ENCODE assay signal across 8 mouse cellular contexts in the genomic region with DNA sequence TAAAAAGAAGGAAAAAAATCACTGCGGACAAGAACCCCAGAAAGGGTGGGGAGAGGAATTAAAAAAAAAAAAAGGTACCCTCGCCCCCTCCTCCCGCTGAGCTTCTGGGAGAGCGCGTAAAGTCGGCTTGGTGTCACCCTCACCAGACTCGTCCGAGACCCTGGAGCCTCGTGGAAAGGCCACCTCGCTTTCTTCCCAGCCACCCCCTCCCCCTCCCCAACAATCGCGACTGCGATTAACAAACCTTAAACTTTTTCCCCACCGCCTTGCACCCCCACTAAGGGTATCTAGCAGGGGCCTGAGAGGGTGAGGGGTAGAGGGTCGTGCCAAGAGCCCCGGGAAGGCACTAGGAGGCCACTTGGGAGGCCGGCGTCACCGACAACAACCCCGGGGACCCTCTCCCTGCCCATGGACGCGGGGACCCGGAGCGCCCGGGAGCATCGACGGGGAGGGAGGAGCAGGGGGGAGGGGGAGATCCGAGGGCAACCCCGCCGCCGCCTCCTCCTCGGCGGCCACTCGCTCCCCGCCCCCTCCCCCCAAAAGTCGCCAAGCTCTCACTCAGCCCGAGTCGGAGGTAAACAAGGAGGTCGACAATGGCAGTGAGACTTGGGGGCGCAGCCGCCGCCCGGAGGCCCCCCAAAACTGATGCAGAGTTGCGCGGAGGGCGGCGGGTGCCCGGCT. TPM values are rescaled to one million over a fixed set of nuclear protein-coding genes. Genes with fewer than 3 reads are reported as not detected.
DNase-seq lines count a peak whose midpoint lies in the region; ATAC-seq and TF ChIP-seq lines count a peak whose summit lies in the region.

No protein-coding gene starts in this region.

- no peak for TF ChIP-seq POLR2A in cortical plate, adult 2 months (IDR thresholded peaks at IDR 0.05; ENCODE audit: extremely low read depth, insufficient read depth, low read length)

- peak overlapping the region; percentile 92 for H3K4me2 ChIP-seq in heart, embryonic 15.5 days
- H3K4me2 ChIP-seq in limb, embryonic 15.5 days: peak overlapping the region; percentile 90

- peak; percentile 14 to 48 for DNase-seq in heart, adult 18-20 months
- no peak for DNase-seq in heart, postnatal 25 days (ENCODE audit: low spot score)
- DNase-seq in ES-CJ7 (ENCODE audit: low read depth, low spot score): peak; percentile 42
- DNase-seq in retina, embryonic 14.5 days (ENCODE audit: low spot score): peak; percentile 66
- DNase-seq in layer of hippocampus, adult 18-20 months (ENCODE audit: low spot score in 2 of 2): no peak

- H3K27ac ChIP-seq in cortical plate, adult 2 months (ENCODE audit: insufficient read depth, low read length): peak overlapping the region; percentile 99
- peak overlapping the region; percentile 91 for H3K27ac ChIP-seq in heart, embryonic 15.5 days
- peak overlapping the region; percentile 77 for H3K27ac ChIP-seq in limb, embryonic 15.5 days

- peak; percentile 32; the same call in 1 of the 2 replicates for ATAC-seq in heart, embryonic 15.5 days (replicated peaks; ENCODE audit: insufficient number of reproducible peaks, insufficient read depth, low FRiP score, low read depth)
- ATAC-seq in limb, embryonic 15.5 days (ENCODE audit: insufficient number of reproducible peaks, low FRiP score, low TSS enrichment, low read depth): peak; percentile 40; the same call in 1 of the 2 replicates

- peak overlapping the region; percentile 83 for H3K4me3 ChIP-seq in cortical plate, adult 2 months (ENCODE audit: insufficient read depth, low read length)
- H3K4me3 ChIP-seq in heart, embryonic 15.5 days: peak overlapping the region; percentile 95
- peak overlapping the region; percentile 80 for H3K4me3 ChIP-seq in limb, embryonic 15.5 days

- H3K9ac ChIP-seq in heart, embryonic 15.5 days: peak overlapping the region; percentile 87
- peak overlapping the region; percentile 64 for H3K9ac ChIP-seq in limb, embryonic 15.5 days

- H3K27me3 ChIP-seq in heart, embryonic 15.5 days: no peaks in the 10 kb centered on the region
- peaks cover 4% of the 10 kb centered on the region; the same call in 1 of the 2 replicates for H3K27me3 ChIP-seq in limb, embryonic 15.5 days

- TF ChIP-seq CTCF in cortical plate, adult 2 months (IDR thresholded peaks at IDR 0.05; ENCODE audit: extremely low read depth, insufficient read depth, low read length): no peak

- intact Hi-C loops in heart, postnatal 25 days (cut with DNase I): loop anchor here (2.0 kb wide), 1 partner anchor 20 kb away; the partner anchor contains the start of gene Satb1

- H3K36me3 ChIP-seq in heart, embryonic 15.5 days: no peaks in the 10 kb centered on the region
- no peaks in the 10 kb centered on the region for H3K36me3 ChIP-seq in limb, embryonic 15.5 days

- H3K4me1 ChIP-seq in cortical plate, adult 2 months (ENCODE audit: control insufficient read depth, insufficient read depth, low read length): no peaks in the 10 kb centered on the region
- peaks cover 8% of the 10 kb centered on the region; the same call in 1 of the 2 replicates for H3K4me1 ChIP-seq in heart, embryonic 15.5 days (replicated peaks)
- H3K4me1 ChIP-seq in limb, embryonic 15.5 days: peaks cover 10% of the 10 kb centered on the region

- no peaks in the 10 kb centered on the region for H3K9me3 ChIP-seq in heart, embryonic 15.5 days (replicated peaks)
- H3K9me3 ChIP-seq in limb, embryonic 15.5 days: no peaks in the 10 kb centered on the region

- under 1% methylated on average over 42 of the region's 48 CpGs for WGBS in heart, embryonic 15.5 days
- WGBS in limb, embryonic 15.5 days: under 1% methylated on average over 41 of the region's 48 CpGs

RNA-seq across cellular contexts. Expression of gene Satb1, which starts 20.7 kb away (rescaled TPM):
- total RNA-seq in heart, adult 18-20 months (2021): 10 to 100 TPM; 20.2 to 27.8 TPM
- 10 to 100 TPM; 24.0 to 24.5 TPM for total RNA-seq in heart, postnatal 25 days (2021)
- polyA plus RNA-seq in cortical plate, adult 2 months (2012; rRNA removed): 86.8 and 93.1 TPM in 2 replicates
- polyA plus RNA-seq in heart, embryonic 15.5 days (2015; fragmentation: Nextera tagmentation; extraction: Ambion mirVana): 8.0 and 12.9 TPM in 2 replicates
- polyA plus RNA-seq in limb, embryonic 15.5 days (2015; fragmentation: Nextera tagmentation; extraction: Ambion mirVana): 15.5 and 16.5 TPM in 2 replicates
- 10 to 100 TPM; 67.6 to 74.5 TPM for total RNA-seq in layer of hippocampus, adult 18-20 months (2021)

Comparison
In these comparisons a context has a peak if more than half of its experiments do, and no peak if none do; other contexts are left out.
1. DNase-seq: peak in heart, adult 18-20 months (2 of 2), ES-CJ7 (single experiment) and retina, embryonic 14.5 days (single experiment); none in heart, postnatal 25 days (single experiment) and layer of hippocampus, adult 18-20 months (0 of 2).
2. Peak in every context shown above with its lines, with median percentiles within 50 percentile points of each other: H3K27ac ChIP-seq and H3K4me3 ChIP-seq.